10 mouse cellular contexts compared by ENCODE assay signal in the genomic region with DNA sequence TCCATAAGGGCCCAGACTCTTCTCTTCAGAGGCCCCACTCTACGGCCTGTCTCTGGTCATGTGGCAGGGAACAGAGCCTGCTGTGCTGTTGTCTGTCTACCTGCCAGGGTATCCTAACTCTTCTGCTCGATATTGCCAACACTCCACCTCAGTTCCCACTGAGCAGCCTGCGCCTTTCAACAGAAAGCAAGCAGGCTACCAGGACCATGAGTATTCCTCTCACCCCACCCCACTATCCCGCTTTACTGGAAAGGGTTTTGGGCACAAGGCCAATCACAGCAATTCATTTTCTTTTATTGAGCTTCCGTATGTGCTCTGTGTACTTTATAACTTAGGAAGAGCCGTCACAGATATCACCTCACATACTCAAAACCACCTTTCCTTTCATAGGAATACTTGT.
DNase-seq lines count a peak whose midpoint lies in the region; ATAC-seq and TF ChIP-seq lines count a peak whose summit lies in the region.
"Had no signal": no experiment of that assay in that cellular context is flagged by ENCODE, and none has a peak within 500 bp of the region (broad histone marks: within the 10 kb centered on the region; RNA-seq: fewer than 3 reads in every experiment).

No protein-coding gene starts in this region.

- ATAC-seq in kidney, embryonic 15.5 days (replicated peaks; ENCODE audit: low FRiP score), result no peak
- ATAC-seq in CD4-positive, CD25-positive, alpha-beta regulatory T cell, adult 4 months, result no peak
- no peak for ATAC-seq in midbrain, embryonic 16.5 days
- ATAC-seq: activated CD4-positive, CD25-positive, alpha-beta regulatory T cell, adult 4 months had no signal

- peak overlapping the region; percentile 14; the same call in 1 of the 2 replicates for H3K27ac ChIP-seq in kidney, adult 2 months (ENCODE audit: insufficient read depth, low read depth, low read length)
- H3K27ac ChIP-seq in kidney, embryonic 15.5 days, result peak overlapping the region; percentile 19; the same call in 1 of the 2 replicates
- no peak overlapping the region for H3K27ac ChIP-seq in midbrain, embryonic 16.5 days (ENCODE audit: low read length)

- H3K4me1 ChIP-seq in kidney, adult 2 months (ENCODE audit: control insufficient read depth, insufficient read depth, low read length), result peaks cover 18% of the 10 kb centered on the region
- peaks cover 26% of the 10 kb centered on the region for H3K4me1 ChIP-seq in kidney, embryonic 15.5 days
- 0 out of 2 replicates have a peak, but pooled peaks cover 2% of the 10 kb centered on the region for H3K4me1 ChIP-seq in midbrain, embryonic 16.5 days (ENCODE audit: control insufficient read depth, insufficient read depth, low read length)

- peak; percentile 22 for DNase-seq in kidney, adult 2 months
- no peak for DNase-seq in kidney, adult 8-10 months
- peak; percentile 53 to 55 for DNase-seq in cerebellum, adult 18-20 months
- peak; percentile 37 for DNase-seq in cerebellum, adult 8-10 months
- DNase-seq in frontal cortex, postnatal 10 days (ENCODE audit: low spot score in 2 of 2), result no peak
- DNase-seq: thymus, postnatal 25 days had no signal

- H3K9ac ChIP-seq in kidney, embryonic 15.5 days, result no peak overlapping the region
- no peak overlapping the region for H3K9ac ChIP-seq in midbrain, embryonic 16.5 days (ENCODE audit: low read depth, low read length)

- no peak for TF ChIP-seq CTCF in kidney, adult 2 months (conservative IDR thresholded peaks at IDR 0.05; ENCODE audit: insufficient read depth, insufficient read length, low read depth, low read length)

- no peak overlapping the region for H3K4me2 ChIP-seq in kidney, embryonic 15.5 days
- H3K4me2 ChIP-seq in midbrain, embryonic 16.5 days (ENCODE audit: low read length), result no peak overlapping the region

- H3K9me3 ChIP-seq in kidney, embryonic 15.5 days (replicated peaks), result no peaks in the 10 kb centered on the region
- H3K9me3 ChIP-seq in midbrain, embryonic 16.5 days (replicated peaks; ENCODE audit: control insufficient read depth, low read length, poor library complexity, severe bottlenecking), result no peaks in the 10 kb centered on the region

- WGBS in kidney, adult 2 months, result 46% methylated on average over 6 of the region's 6 CpGs
- 57% methylated on average over 6 of the region's 6 CpGs for WGBS in kidney, embryonic 15.5 days
- 68% methylated on average over 6 of the region's 6 CpGs for WGBS in midbrain, embryonic 16.5 days

- H3K36me3 ChIP-seq in kidney, adult 2 months (ENCODE audit: control insufficient read depth, insufficient read depth, low read length), result no peaks in the 10 kb centered on the region
- H3K36me3 ChIP-seq in kidney, embryonic 15.5 days, result peaks cover 7% of the 10 kb centered on the region; the same call in 1 of the 2 replicates
- peaks cover 7% of the 10 kb centered on the region; the same call in 1 of the 2 replicates for H3K36me3 ChIP-seq in midbrain, embryonic 16.5 days (ENCODE audit: control insufficient read depth, insufficient read depth, low read length)

- TF ChIP-seq POLR2A in kidney, adult 2 months (IDR thresholded peaks at IDR 0.05; ENCODE audit: low read depth, low read length), result no peak

- H3K4me3 ChIP-seq in kidney, adult 2 months (ENCODE audit: insufficient read depth, low read depth, low read length), result no peak overlapping the region
- H3K4me3 ChIP-seq in kidney, embryonic 15.5 days (replicated peaks), result no peak overlapping the region
- no peak overlapping the region for H3K4me3 ChIP-seq in midbrain, embryonic 16.5 days (ENCODE audit: low read depth, low read length)

- no peaks in the 10 kb centered on the region for H3K27me3 ChIP-seq in kidney, adult 2 months (replicated peaks; ENCODE audit: control insufficient read depth, insufficient read depth, low read length)
- H3K27me3 ChIP-seq in kidney, embryonic 15.5 days, result no peaks in the 10 kb centered on the region
- H3K27me3 ChIP-seq in midbrain, embryonic 16.5 days (ENCODE audit: control insufficient read depth, insufficient read depth, low read depth, low read length), result no peaks in the 10 kb centered on the region

Comparison
In these comparisons a context has a peak if more than half of its experiments do, and no peak if none do; other contexts are left out.
1. DNase-seq: peak in kidney, adult 2 months (single experiment), cerebellum, adult 18-20 months (2 of 2) and cerebellum, adult 8-10 months (single experiment); none in kidney, adult 8-10 months (0 of 2) and frontal cortex, postnatal 10 days (0 of 2).